Mouse (Mus musculus): ENCODE results near the gene Esam.

GRCm38 (mm10) chr9:37528225-37528970, 520 bp downstream of the Esam start:
- no peak for TF ChIP-seq GATA1 (IDR thresholded peaks at IDR 0.05; ENCODE audit: borderline replicate concordance, low read length)
- no peak for TF ChIP-seq FLI1 (IDR thresholded peaks at IDR 0.05; ENCODE audit: low read length)

All from megakaryocyte, embryonic 14.5 days (primary cell).